Mouse (Mus musculus) cerebellum, adult 2 months (tissue): ENCODE measurements around the gene Cisd1.

Source experiments
- CTCF ChIP-seq: fragments of 200-500 bp; IDR thresholded peaks from 2 replicates; pipeline ENCODE4 v1.5.1; 2011; ENCODE audit warnings: low read depth, mild to moderate bottlenecking, control low read depth, low read length, moderate library complexity, borderline replicate concordance; ENCODE audit not compliant: insufficient read depth
- POLR2A ChIP-seq: fragments of 200-500 bp; IDR thresholded peaks from 2 replicates; pipeline ENCODE4 v1.6.1; 2011; ENCODE audit warnings: low read length, control low read depth, borderline replicate concordance; ENCODE audit not compliant: insufficient read depth

DNA sequence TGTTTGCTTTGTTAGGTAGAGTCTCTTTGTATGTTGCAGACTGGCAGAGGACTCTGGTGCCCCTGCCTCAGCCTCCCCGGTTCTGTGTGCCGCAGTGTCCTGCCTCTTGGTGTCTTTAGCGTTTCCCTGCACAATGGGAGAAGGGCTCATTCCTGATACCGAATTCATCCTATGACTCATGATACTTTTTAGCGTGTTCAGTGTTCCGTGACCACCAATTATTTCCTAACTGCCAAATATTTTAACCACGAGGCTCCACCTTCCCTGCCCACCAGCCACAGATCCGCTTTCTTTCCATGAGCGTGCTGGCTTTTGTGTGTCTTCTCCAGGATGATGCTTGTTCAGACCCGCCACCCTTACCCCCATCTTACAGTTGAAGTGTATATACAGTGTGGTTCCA, 19.1 kb upstream of the Cisd1 start:
- TF ChIP-seq CTCF (no peak), POLR2A (no peak)
